Mouse (Mus musculus) monocyte, adult 5-6 weeks (primary cell): ENCODE measurements around the gene Tmem128. TPM values are rescaled to one million over a fixed set of nuclear protein-coding genes. Genes with fewer than 3 reads are reported as not detected.
A peak's percentile ranks its signal among the peaks of the same experiment; 100 is the strongest.

Experiments
- ATAC-seq: fragments of 153-309, 156-312 bp; replicated peaks from 2 replicates; pipeline ENCODE4 v1.8.0; 2017; ENCODE audit warnings: mild to moderate bottlenecking; ENCODE audit not compliant: low TSS enrichment, insufficient number of reproducible peaks, severe bottlenecking, poor library complexity, low FRiP score
- total RNA-seq: library from RNA; stranded (forward); fragments of 200-1000, 200-491, 200-594 nt; gene quantifications from 3 replicates; pipeline ENCODE4 v1.2.3, GENCODE M21; 2017

Tmem128 gene
- total RNA-seq = 56.3 to 79.6 TPM (median 68.6 TPM) in 3 replicates

- peak; percentile 67 for ATAC-seq
Observed at GRCm38 (mm10) chr5:38260107-38260682, at the start of gene Tmem128. Tmem128 (plus strand) TSS chr5:38260185.

GRCm38 (mm10) chr5:38211691-38212090 is 48.3 kb upstream of the Tmem128 start:
- ATAC-seq = no peak

- ATAC-seq = no peak
Observed at GRCm38 (mm10) chr5:38213009-38213408, 47.0 kb upstream of the Tmem128 start.

- peak; percentile 18; the same call in 1 of the 2 replicates for ATAC-seq
Observed at GRCm38 (mm10) chr5:38219771-38220307, 40.1 kb upstream of the Tmem128 start.

- ATAC-seq = peak; percentile 85
Observed at GRCm38 (mm10) chr5:38220328-38220912, 39.6 kb upstream of the Tmem128 start, which contains the start of the genes Zbtb49 and Lyar. Zbtb49 (minus strand) TSS chr5:38220457. Lyar (plus strand) TSS chr5:38220470.

GRCm38 (mm10) chr5:38235422-38235821 is 24.6 kb upstream of the Tmem128 start:
- ATAC-seq = peak; percentile 55; the same call in 1 of the 2 replicates

GRCm38 (mm10) chr5:38236627-38237026 is 23.4 kb upstream of the Tmem128 start:
- ATAC-seq = no peak

- ATAC-seq = no peak
Observed at GRCm38 (mm10) chr5:38240727-38241472, 19.1 kb upstream of the Tmem128 start.

GRCm38 (mm10) chr5:38241473-38241834 is 18.5 kb upstream of the Tmem128 start:
- no peak for ATAC-seq

GRCm38 (mm10) chr5:38241966-38242365 is 18.0 kb upstream of the Tmem128 start:
- no peak for ATAC-seq

- ATAC-seq = no peak
Observed at GRCm38 (mm10) chr5:38255195-38255594, 4.8 kb upstream of the Tmem128 start.

GRCm38 (mm10) chr5:38255644-38256043 is 4.3 kb upstream of the Tmem128 start:
- no peak for ATAC-seq

GRCm38 (mm10) chr5:38256551-38256950 is 3.4 kb upstream of the Tmem128 start:
- ATAC-seq = no peak

- ATAC-seq = no peak
Observed at GRCm38 (mm10) chr5:38258034-38258772, 1.8 kb upstream of the Tmem128 start.

GRCm38 (mm10) chr5:38258773-38259146 is 1.2 kb upstream of the Tmem128 start:
- ATAC-seq = no peak

- ATAC-seq = no peak
Observed at GRCm38 (mm10) chr5:38259455-38260106, 404 bp upstream of the Tmem128 start.

GRCm38 (mm10) chr5:38270942-38271341 is 11.0 kb downstream of the Tmem128 start:
- ATAC-seq = no peak

- ATAC-seq = no peak
Observed at GRCm38 (mm10) chr5:38273831-38274230, 13.8 kb downstream of the Tmem128 start.
